ENCODE assay signal across 18 mouse cellular contexts in the genomic region with DNA sequence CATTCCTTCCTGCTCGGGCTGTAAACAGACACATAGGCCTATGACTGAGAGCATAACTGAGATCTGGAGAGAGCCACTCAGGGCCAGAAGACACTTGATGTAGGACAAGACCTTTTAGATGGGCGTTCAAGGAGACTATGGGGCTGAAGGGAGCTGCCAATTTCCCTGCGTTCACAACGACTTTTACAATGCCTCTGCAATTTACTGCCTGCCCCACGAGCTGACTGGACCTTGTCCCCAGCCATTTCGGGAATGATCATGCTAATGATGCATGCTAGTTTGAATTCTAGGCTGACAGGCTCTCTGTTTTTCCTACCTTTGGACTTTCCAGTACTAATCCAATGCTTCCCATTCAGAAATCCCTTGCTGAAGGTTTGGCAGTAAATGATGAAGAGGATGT. TPM values are rescaled to one million over a fixed set of nuclear protein-coding genes. Genes with fewer than 3 reads are reported as not detected.
DNase-seq lines count a peak whose midpoint lies in the region; ATAC-seq and TF ChIP-seq lines count a peak whose summit lies in the region.
"Had no signal": no experiment of that assay in that cellular context is flagged by ENCODE, and none has a peak within 500 bp of the region (broad histone marks: within the 10 kb centered on the region; RNA-seq: fewer than 3 reads in every experiment).

No protein-coding gene starts in this region.

- no peak for TF ChIP-seq EP300 in liver, postnatal 0 days (IDR thresholded peaks at IDR 0.05; ENCODE audit: low read depth)

- H3K27me3 ChIP-seq in forebrain, embryonic 11.5 days (ENCODE audit: control insufficient read depth, insufficient read depth, low read length), result no peaks in the 10 kb centered on the region
- no peaks in the 10 kb centered on the region for H3K27me3 ChIP-seq in forebrain, embryonic 12.5 days
- H3K27me3 ChIP-seq in liver, postnatal 0 days (ENCODE audit: insufficient read depth, low read length), result no peaks in the 10 kb centered on the region
- H3K27me3 ChIP-seq in liver, embryonic 12.5 days (replicated peaks), result no peaks in the 10 kb centered on the region
- H3K27me3 ChIP-seq in hindbrain, embryonic 12.5 days, result no peaks in the 10 kb centered on the region
- H3K27me3 ChIP-seq: embryonic facial prominence, embryonic 15.5 days; limb, embryonic 15.5 days had no signal

- no peaks in the 10 kb centered on the region for H3K9me3 ChIP-seq in forebrain, embryonic 11.5 days (ENCODE audit: control insufficient read depth, low read length)
- no peaks in the 10 kb centered on the region for H3K9me3 ChIP-seq in forebrain, embryonic 12.5 days
- H3K9me3 ChIP-seq in liver, postnatal 0 days (ENCODE audit: low read length), result no peaks in the 10 kb centered on the region
- H3K9me3 ChIP-seq in liver, embryonic 12.5 days (replicated peaks), result no peaks in the 10 kb centered on the region
- H3K9me3 ChIP-seq in hindbrain, embryonic 12.5 days (replicated peaks), result no peaks in the 10 kb centered on the region
- H3K9me3 ChIP-seq: embryonic facial prominence, embryonic 15.5 days; hindbrain, embryonic 10.5 days; limb, embryonic 15.5 days had no signal

- no peak for TF ChIP-seq CTCF in liver, postnatal 0 days (IDR thresholded peaks at IDR 0.05; ENCODE audit: low read depth)

- no peaks in the 10 kb centered on the region for H3K36me3 ChIP-seq in forebrain, embryonic 11.5 days (ENCODE audit: control insufficient read depth, insufficient read depth, low read length)
- H3K36me3 ChIP-seq in forebrain, embryonic 12.5 days (replicated peaks), result no peaks in the 10 kb centered on the region
- no peaks in the 10 kb centered on the region for H3K36me3 ChIP-seq in liver, postnatal 0 days (replicated peaks; ENCODE audit: insufficient read depth, low read length)
- H3K36me3 ChIP-seq in liver, embryonic 12.5 days, result no peaks in the 10 kb centered on the region
- 0 out of 2 replicates have a peak, but pooled peaks cover 3% of the 10 kb centered on the region for H3K36me3 ChIP-seq in hindbrain, embryonic 12.5 days
- H3K36me3 ChIP-seq: embryonic facial prominence, embryonic 15.5 days had no signal

- peak; percentile 24 for DNase-seq in forebrain, embryonic 11.5 days (ENCODE audit: low spot score)
- no peak for DNase-seq in liver, postnatal 0 days
- peak; percentile 77 for DNase-seq in kidney, adult 9 months
- no peak for DNase-seq in spleen, postnatal 36 days (ENCODE audit: low spot score in 2 of 2)
- DNase-seq in adrenal gland, adult 18-20 months (ENCODE audit: low spot score in 2 of 2), result no peak
- DNase-seq: cerebellum, adult 18-20 months; cerebellum, postnatal 25 days; embryo, embryonic 11 days; gastrocnemius, adult 2 months; lung, adult 2 months; lung, postnatal 4 days; right cerebral cortex, postnatal 25 days had no signal

- WGBS in forebrain, embryonic 11.5 days, result 70% methylated on average over 6 of the region's 6 CpGs
- WGBS in forebrain, embryonic 12.5 days, result 69% methylated on average over 6 of the region's 6 CpGs
- WGBS in liver, postnatal 0 days (ENCODE audit: insufficient replicate concordance), result 63% methylated on average over 6 of the region's 6 CpGs
- 65% methylated on average over 6 of the region's 6 CpGs for WGBS in liver, embryonic 12.5 days (ENCODE audit: insufficient replicate concordance)
- WGBS in hindbrain, embryonic 12.5 days, result 70% methylated on average over 6 of the region's 6 CpGs

- no peak overlapping the region for H3K4me3 ChIP-seq in forebrain, embryonic 11.5 days (ENCODE audit: low read depth, low read length)
- H3K4me3 ChIP-seq in forebrain, embryonic 12.5 days (replicated peaks), result no peak overlapping the region
- no peak overlapping the region for H3K4me3 ChIP-seq in liver, postnatal 0 days (ENCODE audit: low read depth, low read length)
- H3K4me3 ChIP-seq in liver, embryonic 12.5 days, result no peak overlapping the region
- H3K4me3 ChIP-seq in hindbrain, embryonic 12.5 days, result no peak overlapping the region
- H3K4me3 ChIP-seq: embryonic facial prominence, embryonic 15.5 days; gastrocnemius, adult 2 months; hindbrain, embryonic 10.5 days; limb, embryonic 15.5 days had no signal

- no peak for ATAC-seq in forebrain, embryonic 11.5 days (replicated peaks; ENCODE audit: low FRiP score)
- no peak for ATAC-seq in forebrain, embryonic 12.5 days (ENCODE audit: low FRiP score)
- peak; percentile 82 for ATAC-seq in liver, postnatal 0 days
- ATAC-seq in liver, embryonic 12.5 days, result no peak
- ATAC-seq in hindbrain, embryonic 12.5 days (ENCODE audit: low FRiP score), result no peak

- H3K4me1 ChIP-seq in forebrain, embryonic 11.5 days (replicated peaks; ENCODE audit: control insufficient read depth, insufficient read depth, low read length), result no peaks in the 10 kb centered on the region
- H3K4me1 ChIP-seq in forebrain, embryonic 12.5 days, result peaks cover 11% of the 10 kb centered on the region; the same call in 1 of the 2 replicates
- 0 out of 2 replicates have a peak, but pooled peaks cover 2% of the 10 kb centered on the region for H3K4me1 ChIP-seq in liver, postnatal 0 days (ENCODE audit: insufficient read depth)
- no peaks in the 10 kb centered on the region for H3K4me1 ChIP-seq in liver, embryonic 12.5 days
- no peaks in the 10 kb centered on the region for H3K4me1 ChIP-seq in hindbrain, embryonic 12.5 days
- H3K4me1 ChIP-seq: limb, embryonic 15.5 days had no signal

- no peak overlapping the region for H3K4me2 ChIP-seq in forebrain, embryonic 11.5 days (ENCODE audit: low read depth, low read length, severe bottlenecking)
- H3K4me2 ChIP-seq in forebrain, embryonic 12.5 days, result no peak overlapping the region
- H3K4me2 ChIP-seq in liver, postnatal 0 days (ENCODE audit: low read depth, low read length), result no peak overlapping the region
- H3K4me2 ChIP-seq in liver, embryonic 12.5 days, result no peak overlapping the region
- H3K4me2 ChIP-seq in hindbrain, embryonic 12.5 days (replicated peaks), result no peak overlapping the region
- H3K4me2 ChIP-seq: embryonic facial prominence, embryonic 15.5 days; limb, embryonic 15.5 days had no signal

- no peak overlapping the region for H3K27ac ChIP-seq in forebrain, embryonic 11.5 days (ENCODE audit: low read depth, low read length)
- no peak overlapping the region for H3K27ac ChIP-seq in forebrain, embryonic 12.5 days
- peak overlapping the region; percentile 55; the same call in 1 of the 2 replicates for H3K27ac ChIP-seq in liver, postnatal 0 days (ENCODE audit: low read depth)
- no peak overlapping the region for H3K27ac ChIP-seq in liver, embryonic 12.5 days
- no peak overlapping the region for H3K27ac ChIP-seq in hindbrain, embryonic 12.5 days
- H3K27ac ChIP-seq: embryonic facial prominence, embryonic 15.5 days; gastrocnemius, adult 2 months; hindbrain, embryonic 10.5 days; limb, embryonic 15.5 days had no signal

- no peak overlapping the region for H3K9ac ChIP-seq in forebrain, embryonic 11.5 days (ENCODE audit: low read length)
- H3K9ac ChIP-seq in forebrain, embryonic 12.5 days, result no peak overlapping the region
- no peak overlapping the region for H3K9ac ChIP-seq in liver, postnatal 0 days (replicated peaks)
- no peak overlapping the region for H3K9ac ChIP-seq in liver, embryonic 12.5 days
- H3K9ac ChIP-seq in hindbrain, embryonic 12.5 days, result no peak overlapping the region
- H3K9ac ChIP-seq: embryonic facial prominence, embryonic 15.5 days; limb, embryonic 15.5 days had no signal

RNA-seq across cellular contexts. Expression of a gene that starts 22.2 kb away (rescaled TPM):
- 155 and 169 TPM in 2 replicates for polyA plus RNA-seq in forebrain, embryonic 11.5 days (2014; fragmentation: Nextera tagmentation; extraction: Ambion mirVana)
- polyA plus RNA-seq in forebrain, embryonic 12.5 days (2016; fragmentation: Nextera tagmentation; extraction: Ambion mirVana), result 102 and 106 TPM in 2 replicates
- 4.9 and 5.2 TPM in 2 replicates for polyA plus RNA-seq in liver, postnatal 0 days (2015; fragmentation: Nextera tagmentation; extraction: Ambion mirVana)
- 29.2 and 30.5 TPM in 2 replicates for polyA plus RNA-seq in liver, embryonic 12.5 days (2016; fragmentation: Nextera tagmentation; extraction: Ambion mirVana)
- polyA plus RNA-seq in hindbrain, embryonic 12.5 days (2016; fragmentation: Nextera tagmentation; extraction: Ambion mirVana), result 89.9 and 93.6 TPM in 2 replicates
- total RNA-seq in adrenal gland, adult 18-20 months (2021), result 10 to 100 TPM; 10.6 to 11.2 TPM

Comparison
In these comparisons a context has a peak if more than half of its experiments do, and no peak if none do; other contexts are left out.
1. DNase-seq: peak in forebrain, embryonic 11.5 days (single experiment) and kidney, adult 9 months (single experiment); none in liver, postnatal 0 days (single experiment), spleen, postnatal 36 days (0 of 2) and adrenal gland, adult 18-20 months (0 of 2).